Mouse (Mus musculus): ENCODE measurements around the gene Itga9. TPM values are rescaled to one million over a fixed set of nuclear protein-coding genes. Genes with fewer than 3 reads are reported as not detected.

Gene Itga9
- polyA plus RNA-seq, 1 experiment from 2014 or later = 3.7 TPM

DNA sequence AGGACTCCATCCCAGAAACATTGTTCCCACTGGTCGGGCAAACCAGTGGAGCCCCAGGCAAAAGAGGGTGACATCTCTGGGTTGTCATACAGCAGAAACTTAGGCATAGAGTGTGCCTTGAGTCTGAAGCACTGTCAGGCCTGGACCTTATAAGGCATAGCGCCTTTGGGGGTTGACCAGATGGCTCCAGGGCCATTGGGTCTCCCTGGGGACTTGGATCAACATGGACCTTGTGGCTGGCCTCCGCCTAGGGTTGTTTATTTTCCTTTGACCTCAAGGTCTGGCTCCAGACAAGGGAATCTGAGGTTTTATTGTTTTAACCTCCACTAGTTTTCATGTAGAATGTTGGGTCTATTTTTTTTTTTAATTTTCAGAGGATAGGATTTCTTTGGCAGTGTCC is 267.1 kb downstream of the Itga9 start:
- H3K4me3 ChIP-seq (ENCODE audit: low read length) = no peak overlapping the region
- WGBS = 86% methylated on average over 3 of the region's 3 CpGs
- H3K9ac ChIP-seq (ENCODE audit: low read depth, low read length) = no peak overlapping the region
- no peak for ATAC-seq
- no peaks in the 10 kb centered on the region for H3K4me1 ChIP-seq (ENCODE audit: control insufficient read depth, insufficient read depth, low read length)
- H3K27me3 ChIP-seq (replicated peaks; ENCODE audit: control insufficient read depth, insufficient read depth, low read length) = no peaks in the 10 kb centered on the region
- 0 out of 2 replicates have a peak, but pooled peaks cover 3% of the 10 kb centered on the region for H3K36me3 ChIP-seq (ENCODE audit: control insufficient read depth, insufficient read depth, low read length)
- no peaks in the 10 kb centered on the region for H3K9me3 ChIP-seq (ENCODE audit: control insufficient read depth, low read length)
- no peak overlapping the region for H3K4me2 ChIP-seq (ENCODE audit: low read depth, low read length)
- no peak overlapping the region for H3K27ac ChIP-seq (ENCODE audit: low read length)

GRCm38 (mm10) chr9:118875705-118876104 is 269.2 kb downstream of the Itga9 start:
- H3K4me3 ChIP-seq (ENCODE audit: low read length) = no peak overlapping the region
- 45% methylated on average over 4 of the region's 4 CpGs for WGBS
- H3K9ac ChIP-seq (ENCODE audit: low read depth, low read length) = no peak overlapping the region
- H3K4me2 ChIP-seq (ENCODE audit: low read depth, low read length) = no peak overlapping the region
- H3K36me3 ChIP-seq (ENCODE audit: control insufficient read depth, insufficient read depth, low read length) = 0 out of 2 replicates have a peak, but pooled peaks cover 3% of the 10 kb centered on the region
- ATAC-seq = no peak
- no peak overlapping the region for H3K27ac ChIP-seq (ENCODE audit: low read length)
- H3K27me3 ChIP-seq (replicated peaks; ENCODE audit: control insufficient read depth, insufficient read depth, low read length) = no peaks in the 10 kb centered on the region
- H3K4me1 ChIP-seq (ENCODE audit: control insufficient read depth, insufficient read depth, low read length) = no peaks in the 10 kb centered on the region
- H3K9me3 ChIP-seq (ENCODE audit: control insufficient read depth, low read length) = no peaks in the 10 kb centered on the region

DNA sequence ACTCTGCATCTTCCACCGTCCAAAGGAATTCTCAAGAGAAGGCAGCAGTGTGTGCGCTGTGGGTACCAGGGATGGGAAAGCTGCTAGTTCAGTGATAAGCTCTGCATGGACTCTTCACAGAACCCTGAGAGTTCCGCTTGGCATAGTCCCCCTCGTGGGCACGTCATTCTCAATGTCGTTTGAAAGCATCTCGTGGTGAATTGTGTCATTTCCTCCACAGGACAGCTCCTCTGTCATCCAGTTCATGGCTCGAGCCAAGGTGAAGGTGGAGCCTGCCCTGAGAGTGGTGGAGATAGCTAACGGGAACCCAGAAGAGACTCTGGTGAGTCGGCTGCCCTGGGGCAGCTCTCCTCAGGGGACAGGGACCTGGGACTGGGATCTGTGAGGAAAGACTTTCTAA is 270.4 kb downstream of the Itga9 start:
- H3K27ac ChIP-seq (ENCODE audit: low read length) = 0 out of 2 replicates have a peak overlapping the region, but pooled peaks have one; percentile 8
- WGBS = 82% methylated on average over 10 of the region's 10 CpGs
- no peak for ATAC-seq
- H3K4me2 ChIP-seq (ENCODE audit: low read depth, low read length) = no peak overlapping the region
- H3K36me3 ChIP-seq (ENCODE audit: control insufficient read depth, insufficient read depth, low read length) = 0 out of 2 replicates have a peak, but pooled peaks cover 3% of the 10 kb centered on the region
- no peak overlapping the region for H3K4me3 ChIP-seq (ENCODE audit: low read length)
- no peaks in the 10 kb centered on the region for H3K27me3 ChIP-seq (replicated peaks; ENCODE audit: control insufficient read depth, insufficient read depth, low read length)
- H3K4me1 ChIP-seq (ENCODE audit: control insufficient read depth, insufficient read depth, low read length) = no peaks in the 10 kb centered on the region
- H3K9ac ChIP-seq (ENCODE audit: low read depth, low read length) = no peak overlapping the region
- no peaks in the 10 kb centered on the region for H3K9me3 ChIP-seq (ENCODE audit: control insufficient read depth, low read length)

DNA sequence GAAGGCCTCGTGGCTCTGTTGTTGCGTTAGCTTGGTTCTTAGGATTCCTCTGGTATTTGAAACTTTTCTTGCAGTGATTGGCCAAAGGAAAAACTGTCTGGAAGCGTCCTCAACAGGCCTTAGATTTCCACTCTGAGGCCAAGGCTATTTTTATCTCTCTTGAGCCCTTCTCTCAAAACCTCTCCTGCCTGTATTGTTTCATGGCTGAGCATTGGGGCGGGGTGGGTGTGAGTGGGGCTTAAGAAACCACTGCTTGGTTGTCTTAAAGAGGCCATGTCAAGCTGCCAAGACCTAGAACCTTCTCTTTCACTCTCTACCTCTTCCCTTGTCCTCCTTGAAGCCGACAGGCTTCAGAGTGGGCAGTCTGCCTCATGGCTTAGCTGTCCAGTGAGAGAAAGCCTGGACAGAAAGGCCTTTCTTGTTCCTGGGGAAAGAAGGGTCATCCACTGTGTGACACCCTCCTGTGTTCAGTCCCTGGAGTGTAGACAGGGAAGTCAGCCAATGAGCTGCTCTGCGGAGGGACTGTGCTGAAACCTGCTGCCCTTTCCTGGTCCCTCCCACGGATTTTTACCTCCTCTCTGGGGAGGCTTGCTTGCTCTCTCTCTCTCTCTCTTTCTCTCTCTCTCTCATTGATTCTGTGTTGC is 271.0 kb downstream of the Itga9 start:
- H3K9me3 ChIP-seq (ENCODE audit: control insufficient read depth, low read length) = no peaks in the 10 kb centered on the region
- 78% methylated on average over 7 of the region's 7 CpGs for WGBS
- no peak overlapping the region for H3K9ac ChIP-seq (ENCODE audit: low read depth, low read length)
- no peaks in the 10 kb centered on the region for H3K4me1 ChIP-seq (ENCODE audit: control insufficient read depth, insufficient read depth, low read length)
- no peak overlapping the region for H3K4me2 ChIP-seq (ENCODE audit: low read depth, low read length)
- ATAC-seq = no peak
- H3K36me3 ChIP-seq (ENCODE audit: control insufficient read depth, insufficient read depth, low read length) = 0 out of 2 replicates have a peak, but pooled peaks cover 3% of the 10 kb centered on the region
- H3K27ac ChIP-seq (ENCODE audit: low read length) = 0 out of 2 replicates have a peak overlapping the region, but pooled peaks have one; percentile 8
- no peak overlapping the region for H3K4me3 ChIP-seq (ENCODE audit: low read length)
- H3K27me3 ChIP-seq (replicated peaks; ENCODE audit: control insufficient read depth, insufficient read depth, low read length) = no peaks in the 10 kb centered on the region

GRCm38 (mm10) chr9:118878596-118878995 is 272.1 kb downstream of the Itga9 start:
- H3K36me3 ChIP-seq (ENCODE audit: control insufficient read depth, insufficient read depth, low read length) = 0 out of 2 replicates have a peak, but pooled peaks cover under 1% of the 10 kb centered on the region
- ATAC-seq = no peak
- H3K4me3 ChIP-seq (ENCODE audit: low read length) = no peak overlapping the region
- H3K4me1 ChIP-seq (ENCODE audit: control insufficient read depth, insufficient read depth, low read length) = no peaks in the 10 kb centered on the region
- no peak overlapping the region for H3K27ac ChIP-seq (ENCODE audit: low read length)
- no peaks in the 10 kb centered on the region for H3K9me3 ChIP-seq (ENCODE audit: control insufficient read depth, low read length)
- no peak overlapping the region for H3K9ac ChIP-seq (ENCODE audit: low read depth, low read length)
- 86% methylated on average over 11 of the region's 11 CpGs for WGBS
- no peaks in the 10 kb centered on the region for H3K27me3 ChIP-seq (replicated peaks; ENCODE audit: control insufficient read depth, insufficient read depth, low read length)
- H3K4me2 ChIP-seq (ENCODE audit: low read depth, low read length) = no peak overlapping the region

DNA sequence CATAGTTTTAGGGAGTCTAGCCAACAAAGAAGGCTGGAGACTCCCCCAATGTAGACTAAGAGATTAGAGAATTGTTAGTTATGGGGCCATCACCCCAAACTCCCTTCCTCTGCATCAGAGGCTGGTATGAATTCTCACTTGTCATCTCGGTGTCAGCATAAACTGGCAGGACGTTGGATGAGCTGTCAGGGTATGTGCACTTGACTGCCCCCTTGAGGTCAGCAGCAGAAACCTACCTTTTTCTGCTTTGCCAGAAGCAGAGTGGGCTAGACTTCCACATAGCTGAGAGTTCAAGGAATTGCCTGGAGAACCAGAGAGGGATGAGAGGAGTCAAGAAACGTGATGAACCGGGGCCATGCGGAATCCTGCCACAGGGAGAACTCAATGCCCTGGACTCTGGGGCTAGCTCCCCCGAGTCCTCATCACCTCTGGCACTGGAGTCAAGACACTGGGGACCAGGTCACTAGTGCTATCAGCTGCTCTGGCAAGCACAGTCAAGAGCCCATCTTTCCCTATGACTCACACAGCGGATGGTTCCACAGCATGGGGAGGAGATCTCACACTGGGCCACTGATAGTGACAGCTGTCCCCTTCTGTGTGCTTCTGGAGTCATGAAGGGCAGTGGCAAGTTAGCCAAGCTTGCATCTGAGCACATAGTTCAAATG is 274.9 kb downstream of the Itga9 start:
- 79% methylated on average over 7 of the region's 7 CpGs for WGBS
- Histone ChIP-seq H3K9me3 (ENCODE audit: control insufficient read depth, low read length) (no peaks in the 10 kb centered on the region), H3K9ac (ENCODE audit: low read depth, low read length) (no peak overlapping the region), H3K4me1 (ENCODE audit: control insufficient read depth, insufficient read depth, low read length) (no peaks in the 10 kb centered on the region), H3K36me3 (ENCODE audit: control insufficient read depth, insufficient read depth, low read length) (no peaks in the 10 kb centered on the region), H3K4me3 (ENCODE audit: low read length) (no peak overlapping the region), H3K4me2 (ENCODE audit: low read depth, low read length) (no peak overlapping the region), H3K27me3 (replicated peaks; ENCODE audit: control insufficient read depth, insufficient read depth, low read length) (no peaks in the 10 kb centered on the region), H3K27ac (ENCODE audit: low read length) (no peak overlapping the region)
- ATAC-seq = no peak

DNA sequence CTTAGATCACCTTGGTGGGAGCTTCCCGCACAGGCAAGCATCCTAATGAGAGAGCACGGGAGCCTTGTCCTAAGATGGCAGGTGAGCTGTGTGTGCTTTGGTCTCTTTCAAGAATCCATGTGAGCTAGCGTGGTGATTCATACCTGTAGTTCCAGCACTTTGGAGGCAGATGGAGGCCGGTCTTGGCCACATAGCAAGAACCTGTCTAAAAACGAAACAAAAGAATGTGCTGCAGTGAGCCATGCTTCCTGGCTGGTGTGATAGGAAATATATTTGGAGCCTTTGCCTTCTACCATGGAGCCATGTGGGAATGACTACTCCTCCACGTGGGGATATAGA is 275.4 kb downstream of the Itga9 start:
- no peak overlapping the region for H3K27ac ChIP-seq (ENCODE audit: low read length)
- 84% methylated on average over 6 of the region's 6 CpGs for WGBS
- ATAC-seq = no peak

GRCm38 (mm10) chr9:118883150-118883549 is 276.7 kb downstream of the Itga9 start:
- Histone ChIP-seq H3K36me3 (ENCODE audit: control insufficient read depth, insufficient read depth, low read length) (no peaks in the 10 kb centered on the region), H3K27ac (ENCODE audit: low read length) (no peak overlapping the region), H3K27me3 (replicated peaks; ENCODE audit: control insufficient read depth, insufficient read depth, low read length) (no peaks in the 10 kb centered on the region), H3K4me2 (ENCODE audit: low read depth, low read length) (no peak overlapping the region), H3K9me3 (ENCODE audit: control insufficient read depth, low read length) (no peaks in the 10 kb centered on the region), H3K9ac (ENCODE audit: low read depth, low read length) (no peak overlapping the region), H3K4me3 (ENCODE audit: low read length) (no peak overlapping the region), H3K4me1 (ENCODE audit: control insufficient read depth, insufficient read depth, low read length) (no peaks in the 10 kb centered on the region)
- ATAC-seq = no peak
- 92% methylated on average over 7 of the region's 7 CpGs for WGBS

More for the DNA sequence above, 275.4 kb downstream of the Itga9 start:
- Histone ChIP-seq H3K9ac (ENCODE audit: low read depth, low read length) (no peak overlapping the region), H3K9me3 (ENCODE audit: control insufficient read depth, low read length) (no peaks in the 10 kb centered on the region), H3K4me2 (ENCODE audit: low read depth, low read length) (no peak overlapping the region), H3K27me3 (replicated peaks; ENCODE audit: control insufficient read depth, insufficient read depth, low read length) (no peaks in the 10 kb centered on the region), H3K4me1 (ENCODE audit: control insufficient read depth, insufficient read depth, low read length) (no peaks in the 10 kb centered on the region), H3K4me3 (ENCODE audit: low read length) (no peak overlapping the region), H3K36me3 (ENCODE audit: control insufficient read depth, insufficient read depth, low read length) (no peaks in the 10 kb centered on the region)

GRCm38 (mm10) chr9:118885785-118886184 is 279.3 kb downstream of the Itga9 start:
- 71% methylated on average over 6 of the region's 6 CpGs for WGBS
- Histone ChIP-seq H3K36me3 (ENCODE audit: control insufficient read depth, insufficient read depth, low read length) (no peaks in the 10 kb centered on the region), H3K4me1 (ENCODE audit: control insufficient read depth, insufficient read depth, low read length) (peaks cover 3% of the 10 kb centered on the region; the same call in 1 of the 2 replicates), H3K4me3 (ENCODE audit: low read length) (no peak overlapping the region), H3K4me2 (ENCODE audit: low read depth, low read length) (no peak overlapping the region), H3K27me3 (replicated peaks; ENCODE audit: control insufficient read depth, insufficient read depth, low read length) (no peaks in the 10 kb centered on the region), H3K9me3 (ENCODE audit: control insufficient read depth, low read length) (no peaks in the 10 kb centered on the region), H3K27ac (ENCODE audit: low read length) (no peak overlapping the region), H3K9ac (ENCODE audit: low read depth, low read length) (no peak overlapping the region)
- no peak for ATAC-seq
